Mouse (Mus musculus) liver, embryonic 14.5 days (tissue): ENCODE results near the gene Pcca. TPM values are rescaled to one million over a fixed set of nuclear protein-coding genes. Genes with fewer than 3 reads are reported as not detected.

ENCODE experiments used
- ATAC-seq: fragments of 200-750 bp; cut with Nextera tagmentation; 2 replicates; pipeline ENCODE4 v1.8.0; 2017; ENCODE audit warnings: moderate number of reproducible peaks, mild to moderate bottlenecking, moderate library complexity; ENCODE audit not compliant: insufficient read depth
- DNase-seq, 3 experiments: peaks; one replicate each; pipeline ENCODE4 v3.0.0-alpha.2; 2012 to 2013; ENCODE audit warnings: low read depth in 3 of 3, low spot score in 3 of 3
- H3K27ac ChIP-seq: fragments of 300-500 bp; sonication (generic); 2 replicates; pipeline ENCODE4 v1.5.1; 2014; ENCODE audit warnings: moderate library complexity, mild to moderate bottlenecking, control low read depth, inconsistent platforms
- H3K27me3 ChIP-seq: fragments of 300-500 bp; sonication (generic); 2 replicates; pipeline ENCODE4 v1.6.1; 2014; ENCODE audit warnings: mild to moderate bottlenecking, low read length, moderate library complexity; ENCODE audit not compliant: control insufficient read depth, insufficient read depth
- H3K36me3 ChIP-seq: fragments of 300-500 bp; sonication (generic); replicated peaks from 2 replicates; pipeline ENCODE4 v1.6.1; 2014; ENCODE audit warnings: low read depth; ENCODE audit not compliant: control insufficient read depth, insufficient read depth
- H3K4me1 ChIP-seq, 2 experiments: fragments of 200-500 bp in 1 of 2; fragments of 300-500 bp in 1 of 2; sonication (generic) in 1 of 2; replicated peaks; 2 replicates each; pipeline ENCODE4 v1.6.1; 2012 to 2014; ENCODE audit warnings: antibody characterized with exemption in 1 of 2, inconsistent platforms in 1 of 2, low read length in 1 of 2; ENCODE audit not compliant: control insufficient read depth in 2 of 2, insufficient read depth in 2 of 2
- H3K4me2 ChIP-seq: fragments of 300-500 bp; sonication (generic); 2 replicates; pipeline ENCODE4 v1.6.1; 2014; ENCODE audit warnings: low read depth, mild to moderate bottlenecking, control low read depth, moderate library complexity
- H3K4me3 ChIP-seq, 2 experiments: fragments of 200-500 bp in 1 of 2; fragments of 300-500 bp in 1 of 2; sonication (generic) in 1 of 2; 2 replicates each; pipeline ENCODE4 v1.5.1; 2012 to 2014; ENCODE audit warnings: low read depth in 2 of 2, low read length in 2 of 2, mild to moderate bottlenecking in 2 of 2, control low read depth in 1 of 2, inconsistent platforms in 1 of 2, moderate library complexity in 1 of 2; ENCODE audit not compliant: insufficient read depth in 1 of 2
- H3K9ac ChIP-seq: fragments of 300-500 bp; sonication (generic); replicated peaks from 2 replicates; pipeline ENCODE4 v1.6.1; 2014; ENCODE audit warnings: mild to moderate bottlenecking, control low read depth, moderate library complexity
- H3K9me3 ChIP-seq: fragments of 300-500 bp; sonication (generic); 2 replicates; pipeline ENCODE4 v1.6.1; 2016; ENCODE audit warnings: low read length, mixed read lengths; ENCODE audit not compliant: control insufficient read depth
- CTCF ChIP-seq: IDR thresholded peaks from 2 replicates; pipeline ENCODE4 v1.5.1; 2016; ENCODE audit warnings: antibody characterized with exemption, low read depth, control low read depth
- EP300 ChIP-seq: IDR thresholded peaks from 2 replicates; pipeline ENCODE4 v1.6.1; 2016; ENCODE audit warnings: antibody characterized with exemption, low read depth
- WGBS: fragments of 180-500 bp; shearing (Covaris S2); extraction: QIAGEN DNeasy Blood & Tissue Kit; methylation state at CpG from one replicate; pipeline ENCODE4 v1.1.7; 2014; ENCODE audit not compliant: insufficient replicate concordance; 5-methylcytosine and 5-hydroxymethylcytosine counted together
- polyA plus RNA-seq, 2 experiments: library from polyadenylated mRNA; depleted of rRNA in 1 of 2; stranded (reverse) in 1 of 2; unstranded in 1 of 2; fragments of >200 nt; fragmentation: Nextera tagmentation in 1 of 2; extraction: Ambion mirVana in 1 of 2; gene quantifications; 2 replicates each; pipeline versions ENCODE4 v1.2.1 to v1.2.3; 2012 to 2014

The Pcca gene
- polyA plus RNA-seq, 2 experiments = 8.9 to 9.8 TPM

DNA sequence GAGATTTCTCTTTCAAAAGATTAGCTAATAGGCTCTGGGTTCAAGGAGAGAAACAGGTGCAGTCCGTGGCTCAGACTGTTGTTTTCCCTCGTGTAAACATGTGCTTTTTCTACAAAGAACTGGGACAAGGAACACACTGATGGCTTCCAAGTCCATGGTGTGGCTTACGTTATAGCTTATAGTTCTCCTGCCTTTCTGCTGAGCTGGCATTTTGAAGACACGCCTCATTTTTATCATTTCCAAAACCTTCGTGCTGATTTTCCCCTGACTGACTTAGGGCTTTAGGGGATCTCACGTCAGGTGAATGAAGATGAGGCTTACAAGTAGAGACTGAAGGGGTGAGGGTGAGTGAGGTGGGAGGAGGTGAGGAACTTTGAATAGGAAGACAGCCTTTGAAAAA lies 338.5 kb downstream of the Pcca start:
- Histone ChIP-seq H3K9me3 (no peaks in the 10 kb centered on the region), H3K36me3 (no peaks in the 10 kb centered on the region), H3K4me3 (no peak overlapping the region), H3K27ac (no peak overlapping the region), H3K4me1 (no peaks in the 10 kb centered on the region), H3K4me2 (no peak overlapping the region), H3K27me3 (no peaks in the 10 kb centered on the region), H3K9ac (no peak overlapping the region)
- ATAC-seq = no peak
- 55% methylated on average over 6 of the region's 6 CpGs for WGBS
- no peak for DNase-seq
- no peak for TF ChIP-seq CTCF
- no peak for TF ChIP-seq EP300

DNA sequence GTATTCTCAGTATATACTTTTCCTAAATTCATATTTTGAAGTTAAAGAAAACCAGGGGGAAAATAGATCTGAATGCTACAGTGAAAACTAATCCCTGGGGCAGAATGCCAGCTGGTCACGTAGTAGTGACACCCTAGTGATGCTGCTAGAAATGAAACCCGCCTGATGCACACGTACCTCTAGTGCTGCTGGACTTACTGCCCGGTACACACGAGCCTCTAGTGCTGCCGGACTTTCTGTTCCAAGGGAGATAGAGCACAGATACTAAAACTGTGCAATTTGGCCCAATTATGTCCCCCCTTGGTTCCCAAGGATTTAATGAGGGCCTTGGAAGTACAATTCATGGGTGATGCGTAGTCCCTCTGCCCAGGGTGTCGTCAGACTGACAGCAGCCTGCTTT lies 340.9 kb downstream of the Pcca start:
- Histone ChIP-seq H3K27me3 (no peaks in the 10 kb centered on the region), H3K36me3 (no peaks in the 10 kb centered on the region), H3K9ac (no peak overlapping the region), H3K4me2 (no peak overlapping the region), H3K4me3 (no peak overlapping the region), H3K4me1 (no peaks in the 10 kb centered on the region), H3K9me3 (no peaks in the 10 kb centered on the region), H3K27ac (no peak overlapping the region)
- DNase-seq (no peak), ATAC-seq (no peak)
- WGBS = 65% methylated on average over 8 of the region's 8 CpGs
- TF ChIP-seq CTCF (no peak), EP300 (no peak)

DNA sequence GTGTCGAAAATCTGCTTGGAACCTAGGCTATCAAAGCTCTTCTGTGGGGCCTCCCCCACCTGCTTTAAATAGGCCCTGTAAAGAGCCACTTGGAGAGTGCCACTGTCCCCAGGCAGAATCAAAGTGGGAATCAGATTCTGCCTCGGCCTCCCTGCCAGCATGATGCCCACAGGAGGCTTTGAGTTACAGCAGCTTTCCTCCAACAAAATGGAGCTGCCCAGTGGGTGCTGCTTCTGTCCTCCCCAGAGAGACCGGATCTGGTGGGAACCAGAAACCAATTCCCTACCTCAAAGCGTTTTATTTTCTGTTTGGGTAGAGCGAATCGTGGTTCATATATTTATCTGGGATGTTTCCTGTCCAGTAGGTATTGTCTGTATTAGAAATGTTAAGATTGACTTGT lies 341.5 kb downstream of the Pcca start:
- H3K9ac ChIP-seq = no peak overlapping the region
- TF ChIP-seq CTCF (no peak), EP300 (no peak)
- H3K27ac ChIP-seq = no peak overlapping the region
- no peaks in the 10 kb centered on the region for H3K36me3 ChIP-seq
- DNase-seq (no peak), ATAC-seq (no peak)
- no peaks in the 10 kb centered on the region for H3K4me1 ChIP-seq
- H3K4me3 ChIP-seq = no peak overlapping the region
- H3K4me2 ChIP-seq = no peak overlapping the region
- H3K9me3 ChIP-seq = no peaks in the 10 kb centered on the region
- no peaks in the 10 kb centered on the region for H3K27me3 ChIP-seq
- 63% methylated on average over 6 of the region's 6 CpGs for WGBS

DNA sequence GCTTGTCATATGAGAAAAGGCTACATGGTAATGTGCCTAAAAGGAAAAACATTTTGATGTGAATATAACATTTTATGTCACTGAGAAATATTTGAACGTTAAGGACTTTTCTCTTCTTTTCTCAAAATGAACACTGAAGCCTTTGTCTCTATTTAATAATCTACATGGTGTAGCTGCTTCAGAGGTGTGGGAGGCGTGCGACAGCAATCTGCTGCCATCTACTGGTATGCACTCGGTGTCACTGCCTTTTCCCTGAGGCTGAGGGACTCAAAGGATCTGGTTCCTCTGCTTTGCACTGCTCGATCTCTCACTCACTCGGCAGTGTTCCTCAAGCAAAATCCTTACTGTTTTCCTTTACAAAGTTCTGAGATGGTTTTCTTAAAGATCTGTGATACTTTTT lies 342.0 kb downstream of the Pcca start:
- 0 out of 2 replicates have a peak, but pooled peaks have one; percentile 48 for ATAC-seq

DNA sequence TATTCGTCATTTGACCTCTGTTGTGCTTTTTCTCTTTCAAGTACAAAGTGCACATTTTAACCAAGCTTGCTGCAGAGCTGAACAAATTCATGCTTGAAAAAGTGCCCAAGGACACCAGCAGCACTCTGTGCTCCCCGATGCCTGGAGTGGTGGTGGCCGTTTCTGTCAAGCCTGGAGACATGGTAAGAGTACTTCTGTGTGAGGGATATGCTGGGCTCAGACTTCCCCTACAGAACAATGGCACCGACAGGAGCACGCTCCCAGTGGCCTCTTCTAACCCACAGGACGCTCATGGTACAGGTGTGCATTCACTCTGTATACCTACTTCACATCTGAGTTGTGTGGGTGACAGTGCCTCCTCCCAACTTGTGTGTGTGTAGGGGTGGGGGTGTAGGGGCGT lies 342.6 kb downstream of the Pcca start:
- H3K4me3 ChIP-seq = no peak overlapping the region
- no peak overlapping the region for H3K27ac ChIP-seq
- H3K4me1 ChIP-seq = no peaks in the 10 kb centered on the region
- WGBS = 50% methylated on average over 7 of the region's 7 CpGs
- DNase-seq (no peak), ATAC-seq (no peak)
- H3K9ac ChIP-seq = no peak overlapping the region
- no peaks in the 10 kb centered on the region for H3K9me3 ChIP-seq
- TF ChIP-seq CTCF = no peak
- TF ChIP-seq EP300 = no peak
- H3K4me2 ChIP-seq = no peak overlapping the region
- no peaks in the 10 kb centered on the region for H3K27me3 ChIP-seq
- no peaks in the 10 kb centered on the region for H3K36me3 ChIP-seq

More for the DNA sequence above, 342.0 kb downstream of the Pcca start:
- Histone ChIP-seq H3K27me3 (no peaks in the 10 kb centered on the region), H3K4me2 (no peak overlapping the region), H3K36me3 (no peaks in the 10 kb centered on the region), H3K27ac (no peak overlapping the region), H3K9me3 (no peaks in the 10 kb centered on the region), H3K9ac (no peak overlapping the region), H3K4me1 (no peaks in the 10 kb centered on the region), H3K4me3 (no peak overlapping the region)
- 3% methylated on average over 6 of the region's 6 CpGs for WGBS
- no peak for TF ChIP-seq EP300
- peak; percentile 87 for TF ChIP-seq CTCF
- peak in 2 of 3 experiments; percentile 3 to 25 for DNase-seq

DNA sequence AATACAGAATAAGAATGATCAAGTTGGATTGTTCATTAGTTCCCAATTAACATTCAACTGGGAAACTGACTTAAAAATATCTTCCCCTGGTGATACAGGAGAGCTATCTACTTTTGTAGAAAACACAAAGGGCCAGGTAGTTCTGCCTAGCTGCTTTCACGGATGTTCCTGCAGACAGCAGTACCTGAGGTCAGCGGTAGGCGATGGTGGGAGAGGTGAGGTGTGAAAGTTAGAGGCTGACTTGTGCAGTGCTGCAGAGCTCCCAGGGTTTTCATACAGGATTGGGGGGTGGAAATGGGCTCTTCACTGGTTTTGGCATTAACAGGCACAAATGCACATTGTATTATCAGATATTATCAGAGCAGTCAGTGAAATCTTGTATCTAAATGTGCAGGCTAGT lies 343.7 kb downstream of the Pcca start:
- ATAC-seq (no peak), DNase-seq (no peak)
- no peaks in the 10 kb centered on the region for H3K36me3 ChIP-seq
- no peaks in the 10 kb centered on the region for H3K9me3 ChIP-seq
- H3K9ac ChIP-seq = no peak overlapping the region
- no peaks in the 10 kb centered on the region for H3K4me1 ChIP-seq
- H3K4me2 ChIP-seq = no peak overlapping the region
- no peak overlapping the region for H3K27ac ChIP-seq
- no peaks in the 10 kb centered on the region for H3K27me3 ChIP-seq
- TF ChIP-seq EP300 (no peak), CTCF (no peak)
- 68% methylated on average over 3 of the region's 3 CpGs for WGBS
- H3K4me3 ChIP-seq = no peak overlapping the region
